Mouse (Mus musculus) cerebellum, adult 8-10 months (tissue): Measurements from ENCODE around the gene Ost4.
A peak's percentile ranks its signal among the peaks of the same experiment; 100 is the strongest.

Experiments
- DNase-seq: peaks from one replicate; pipeline ENCODE4 v3.0.0; 2022

The Ost4 gene

GRCm38 (mm10) chr5:30907413-30908059 lies at the start of gene Ost4:
Ost4 (minus strand) TSS chr5:30907788.
- DNase-seq, result peak; percentile 89

GRCm38 (mm10) chr5:30955751-30956150 lies 48.2 kb upstream of the Ost4 start:
- no peak for DNase-seq

DNA sequence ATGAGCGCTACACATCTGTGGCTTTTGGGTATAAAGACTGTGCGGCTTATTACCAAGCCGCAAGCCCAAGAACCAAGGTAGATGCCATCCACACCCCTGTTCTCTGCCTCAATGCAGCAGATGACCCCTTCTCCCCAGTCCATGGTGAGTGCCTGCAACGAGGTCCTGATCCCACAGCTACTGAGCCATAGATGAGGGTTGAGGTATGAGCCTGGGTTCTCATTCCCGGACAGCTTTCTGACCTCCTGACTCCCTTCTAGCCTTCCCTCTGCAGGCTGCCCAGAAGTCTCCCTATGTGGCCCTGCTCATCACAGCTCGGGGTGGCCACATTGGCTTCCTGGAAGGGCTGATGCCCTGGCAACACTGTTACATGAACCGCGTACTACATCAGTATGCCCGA lies 47.0 kb upstream of the Ost4 start:
- no peak for DNase-seq

DNA sequence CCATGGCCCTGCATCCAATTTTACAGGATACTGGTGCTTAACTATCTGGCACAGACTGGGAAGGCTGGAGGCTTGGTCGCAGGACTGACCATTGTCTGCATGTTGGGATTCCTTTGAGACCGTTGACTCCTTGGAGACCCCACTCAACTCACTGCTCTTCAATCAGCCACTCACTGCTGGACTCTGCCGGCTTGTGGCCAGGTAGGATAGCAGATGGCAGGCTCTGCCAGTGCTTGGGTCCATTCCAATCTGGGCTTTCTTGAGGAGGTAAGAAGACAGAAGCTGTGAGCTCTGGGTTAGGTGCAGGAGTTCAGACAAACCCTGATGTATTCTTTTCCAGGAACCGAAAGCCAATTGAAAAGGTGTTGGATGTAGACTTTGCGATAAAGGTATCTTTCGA lies 46.5 kb upstream of the Ost4 start:
- no peak for DNase-seq

GRCm38 (mm10) chr5:30952551-30952950 lies 45.0 kb upstream of the Ost4 start:
- no peak for DNase-seq

DNA sequence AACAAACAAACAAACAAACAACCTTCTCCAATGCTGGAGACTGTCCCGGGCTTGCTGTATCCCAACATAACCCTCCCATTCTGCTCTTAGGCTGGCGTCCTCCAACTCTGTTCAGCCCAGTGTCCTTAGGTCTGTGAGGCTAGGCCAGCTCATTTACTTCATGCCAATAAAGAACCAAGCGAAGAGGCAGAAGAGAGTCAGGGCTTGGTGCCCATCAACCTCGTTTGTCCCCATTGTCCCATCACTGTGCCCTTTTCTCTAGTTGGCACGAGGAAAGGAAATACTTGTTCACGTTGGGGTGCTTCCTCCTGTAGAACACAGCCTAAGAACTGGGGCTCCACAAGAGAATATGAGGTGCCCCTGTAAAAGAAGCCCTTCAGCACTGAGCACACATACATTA lies 44.1 kb upstream of the Ost4 start:
- DNase-seq, result no peak

DNA sequence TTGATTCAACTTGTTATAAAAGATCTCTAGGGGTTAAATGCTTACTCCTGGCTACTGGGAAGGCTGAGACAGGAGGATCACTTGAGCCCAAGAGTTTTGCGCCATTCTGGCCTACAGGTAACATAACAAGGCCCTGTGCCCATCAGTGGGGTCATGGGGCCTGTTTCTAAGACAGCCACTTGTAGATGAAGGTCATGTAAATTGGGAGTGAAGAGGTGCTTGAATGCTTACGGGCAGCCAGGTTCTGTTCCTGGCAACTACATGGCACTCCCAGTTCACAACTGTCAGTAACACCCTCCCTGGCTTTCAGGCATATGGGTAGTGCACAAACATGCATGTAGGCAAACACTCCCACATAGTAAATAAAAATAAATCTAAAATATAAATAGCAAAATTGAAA lies 43.3 kb upstream of the Ost4 start:
- no peak for DNase-seq

DNA sequence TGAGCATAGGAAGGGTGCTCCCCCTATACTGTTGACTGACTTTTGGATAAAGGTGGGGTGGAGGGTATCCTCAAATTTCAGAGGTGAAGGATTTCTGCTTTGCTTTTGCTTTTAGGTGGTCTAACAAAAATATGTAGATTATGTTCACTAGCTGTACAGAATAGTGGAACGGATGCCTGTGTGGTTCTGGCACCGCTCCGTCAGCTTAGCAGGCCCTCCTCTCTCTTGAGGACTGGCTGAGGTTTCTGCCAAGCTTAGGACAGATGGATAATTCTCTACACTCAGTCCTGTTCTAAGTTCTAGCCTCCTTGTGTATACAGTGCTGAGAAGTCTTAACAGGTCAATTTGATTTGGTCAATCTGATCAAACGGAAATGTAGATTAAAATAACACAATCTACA lies 42.9 kb upstream of the Ost4 start:
- DNase-seq, result no peak

GRCm38 (mm10) chr5:30949654-30950326 lies 42.2 kb upstream of the Ost4 start:
- DNase-seq, result peak; percentile 77

GRCm38 (mm10) chr5:30948620-30949019 lies 41.0 kb upstream of the Ost4 start:
- no peak for DNase-seq

DNA sequence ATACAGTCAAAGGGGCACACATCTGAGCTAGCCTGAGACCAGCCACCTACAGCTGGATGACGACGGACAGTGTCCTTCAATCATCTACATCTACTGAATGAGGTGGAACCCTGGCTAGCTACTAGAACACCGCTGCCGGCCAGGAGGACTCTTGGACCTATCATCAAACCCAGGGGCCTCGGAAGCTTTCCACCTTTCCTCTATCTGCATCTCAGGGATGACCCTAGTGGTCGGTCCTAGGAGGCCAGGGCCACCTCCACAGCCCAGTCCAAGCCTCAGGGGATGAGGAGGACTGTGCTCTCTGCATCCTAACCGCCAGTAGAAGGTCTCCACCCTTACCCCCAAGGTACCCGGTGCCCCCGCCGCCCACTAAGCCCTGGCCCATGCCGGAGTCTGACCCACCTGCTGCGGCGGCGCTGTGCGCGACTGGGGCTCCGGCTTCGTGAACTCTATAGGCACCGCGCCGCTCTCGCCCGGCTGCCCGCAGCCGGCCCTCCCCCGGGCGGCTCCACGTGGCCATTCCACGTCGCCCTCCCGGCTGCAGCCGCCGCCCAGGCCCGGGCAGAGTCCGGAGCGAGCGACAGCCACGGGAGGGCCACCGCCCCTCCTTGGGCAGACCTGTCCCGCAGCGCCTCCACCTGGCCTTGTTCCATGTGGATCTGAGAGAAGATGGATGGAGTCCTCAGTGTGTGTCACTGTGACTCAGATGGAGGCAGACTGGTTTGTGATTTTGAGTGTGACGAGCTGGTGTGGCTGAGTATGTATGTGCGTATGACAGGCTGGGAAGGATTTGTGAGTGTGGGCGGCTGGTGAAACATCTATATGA lies 37.6 kb upstream of the Ost4 start, which contains the start of gene Cgref1:
TSS of gene Cgref1 (minus strand) at position 636 of the 826 bp plus-strand sequence.
- DNase-seq, result peak; percentile 73

DNA sequence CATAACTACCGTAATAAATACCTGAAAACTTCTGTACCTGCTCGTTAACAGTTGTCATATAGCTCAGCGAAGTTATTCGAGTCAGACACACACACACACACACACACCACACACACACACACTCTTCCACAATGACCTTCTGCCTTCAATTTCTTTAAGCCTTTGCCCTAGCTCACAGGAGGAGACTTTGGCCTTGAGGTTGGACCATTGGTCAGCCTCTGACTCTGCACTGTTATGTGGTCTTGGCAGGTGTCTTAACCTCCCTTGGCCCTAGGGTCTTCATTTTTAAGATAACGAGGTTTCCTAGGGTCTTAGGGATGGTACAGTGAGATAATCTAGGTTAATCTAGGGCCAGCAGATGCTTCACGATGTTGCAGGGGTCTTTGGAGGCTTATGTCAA lies 36.8 kb upstream of the Ost4 start:
- DNase-seq, result no peak

DNA sequence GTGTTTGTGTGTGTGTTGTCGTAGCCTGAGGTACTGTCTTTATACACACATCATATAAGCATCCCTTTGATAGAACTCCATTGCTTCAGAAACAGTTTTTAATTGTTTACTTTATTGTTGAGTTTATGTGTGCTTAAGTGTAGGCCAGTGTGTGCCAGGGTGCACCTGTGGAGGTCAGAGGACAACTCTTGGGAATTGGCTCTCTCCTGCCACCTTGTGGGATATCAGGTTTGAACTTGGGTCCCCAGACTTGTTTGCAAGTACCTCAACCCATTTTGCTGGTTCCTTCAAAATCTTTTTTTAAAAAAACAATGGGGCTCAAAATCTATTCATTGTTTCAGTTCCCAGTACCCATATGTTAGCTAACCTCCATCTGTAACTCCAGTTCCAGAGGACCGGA lies 35.4 kb upstream of the Ost4 start:
- no peak for DNase-seq

DNA sequence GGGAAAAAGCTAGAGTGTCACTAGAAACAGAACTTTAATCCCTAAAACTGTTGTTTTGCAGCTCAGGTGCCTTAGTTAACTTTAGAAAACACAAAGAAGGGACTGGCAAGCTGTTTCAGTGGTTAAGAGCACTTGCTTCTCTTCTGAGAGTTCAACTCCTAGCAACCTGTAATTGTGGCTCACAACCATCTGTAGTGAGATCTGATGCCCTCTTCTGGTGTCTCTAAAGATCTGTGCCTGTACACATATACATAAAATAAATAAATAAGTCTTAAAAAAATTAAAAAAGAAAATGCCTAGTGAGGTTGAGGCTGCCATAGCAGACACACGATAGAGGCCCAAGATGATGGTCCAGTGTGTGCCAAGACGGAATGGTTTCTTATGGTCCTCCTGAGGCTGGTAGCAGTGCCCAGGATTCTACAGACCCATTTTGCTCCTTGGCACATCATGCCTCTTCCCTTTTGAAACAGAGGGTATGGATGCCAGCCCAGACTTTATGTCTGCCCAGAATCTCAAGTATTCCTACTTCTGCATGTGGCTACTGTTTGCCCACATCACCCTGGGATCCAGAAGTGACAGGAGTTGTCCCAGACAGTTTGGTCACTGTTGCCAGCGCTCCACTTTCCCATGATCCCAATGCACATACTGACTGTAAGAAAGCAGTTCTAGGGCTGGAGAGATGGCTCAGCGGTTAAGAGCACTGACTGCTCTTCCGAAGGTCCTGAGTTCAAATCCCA lies 27.3 kb upstream of the Ost4 start:
- DNase-seq, result no peak

- DNase-seq, result no peak
Observed at GRCm38 (mm10) chr5:30933705-30934104, 26.1 kb upstream of the Ost4 start.

- DNase-seq, result no peak
Observed at GRCm38 (mm10) chr5:30931378-30931777, 23.8 kb upstream of the Ost4 start.

DNA sequence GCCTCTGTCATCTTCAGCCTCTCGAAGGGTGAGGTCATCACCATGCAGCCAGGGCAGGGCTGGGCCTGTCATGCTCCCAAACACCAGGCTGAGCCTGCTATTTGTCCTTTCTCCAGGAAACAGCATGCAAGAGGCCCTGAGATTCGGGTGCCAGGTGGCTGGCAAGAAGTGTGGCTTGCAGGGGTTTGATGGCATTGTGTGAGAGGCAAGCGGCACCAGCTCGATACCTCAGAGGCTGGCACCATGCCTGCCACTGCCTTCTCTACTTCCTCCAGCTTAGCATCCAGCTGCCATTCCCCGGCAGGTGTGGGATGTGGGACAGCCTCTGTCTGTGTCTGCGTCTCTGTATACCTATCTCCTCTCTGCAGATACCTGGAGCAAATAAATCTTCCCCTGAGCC lies 23.3 kb upstream of the Ost4 start:
- peak; percentile 17 for DNase-seq

GRCm38 (mm10) chr5:30930121-30930520 lies 22.5 kb upstream of the Ost4 start:
- DNase-seq, result peak; percentile 83

DNA sequence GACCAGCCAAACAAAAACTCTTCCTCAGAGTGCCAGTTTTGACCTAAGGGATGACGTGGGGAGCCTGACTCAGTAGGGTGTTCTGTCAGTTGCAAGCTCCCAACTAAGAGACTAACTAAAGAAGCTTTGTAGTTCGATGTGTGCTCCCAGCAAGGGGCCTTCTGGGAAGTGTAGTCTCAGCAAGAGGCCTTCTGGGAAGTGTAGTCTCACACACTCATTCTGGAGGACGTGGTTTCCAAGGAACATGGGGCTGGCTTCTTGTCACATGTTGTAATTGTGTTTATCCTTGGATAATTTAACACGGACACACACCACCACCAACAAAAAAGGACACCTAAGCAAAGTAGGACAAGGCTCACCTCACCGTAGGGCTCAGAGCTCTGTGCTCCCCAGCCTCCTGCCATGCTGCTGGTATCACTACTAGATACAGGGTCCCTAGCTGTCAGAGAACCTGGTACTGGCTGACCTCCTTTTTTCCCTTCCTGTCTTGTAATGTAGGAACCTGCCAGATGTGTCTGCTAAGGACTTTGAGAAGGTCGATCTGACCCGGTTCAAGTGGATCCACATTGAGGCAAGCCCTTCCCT lies 20.4 kb upstream of the Ost4 start:
- DNase-seq, result no peak

- no peak for DNase-seq
Observed at GRCm38 (mm10) chr5:30926073-30926472, 18.5 kb upstream of the Ost4 start.

- DNase-seq, result no peak
Observed at GRCm38 (mm10) chr5:30925217-30925616, 17.6 kb upstream of the Ost4 start.

GRCm38 (mm10) chr5:30924614-30925013 lies 17.0 kb upstream of the Ost4 start:
- no peak for DNase-seq

DNA sequence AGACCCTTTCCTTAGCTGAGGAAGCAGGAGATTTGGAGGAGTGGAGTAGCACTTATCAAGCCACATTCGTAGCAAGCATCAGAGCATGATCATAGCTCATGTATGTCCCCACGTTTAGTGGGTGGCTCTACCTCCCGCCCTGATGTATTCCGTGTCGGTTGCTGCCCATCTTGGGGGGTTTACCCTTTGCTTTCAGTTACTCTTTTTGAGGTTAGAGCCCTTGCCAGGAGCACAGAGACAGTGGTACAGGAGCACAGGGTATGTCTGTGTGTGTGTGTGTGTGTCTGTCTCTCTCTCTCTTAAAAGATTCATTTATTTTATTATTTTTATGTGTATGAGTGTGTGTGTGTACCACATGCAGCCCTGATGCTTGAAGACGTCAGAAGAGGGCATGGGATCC lies 15.5 kb upstream of the Ost4 start:
- DNase-seq, result no peak
